Mouse (Mus musculus) lung, adult 2 months (tissue): ENCODE measurements around the gene Zbtb33.

Experiments used
- CTCF ChIP-seq: fragments of 200-500 bp; IDR thresholded peaks from 2 replicates; pipeline ENCODE4 v1.5.1; 2011; ENCODE audit warnings: mild to moderate bottlenecking, low read length, control low read depth; ENCODE audit not compliant: insufficient read depth
- POLR2A ChIP-seq: fragments of 200-500 bp; IDR thresholded peaks from 2 replicates; pipeline ENCODE4 v1.6.1; 2011; ENCODE audit warnings: low read depth, mild to moderate bottlenecking, control low read depth, low read length, borderline replicate concordance; ENCODE audit errors: extremely low read depth

DNA sequence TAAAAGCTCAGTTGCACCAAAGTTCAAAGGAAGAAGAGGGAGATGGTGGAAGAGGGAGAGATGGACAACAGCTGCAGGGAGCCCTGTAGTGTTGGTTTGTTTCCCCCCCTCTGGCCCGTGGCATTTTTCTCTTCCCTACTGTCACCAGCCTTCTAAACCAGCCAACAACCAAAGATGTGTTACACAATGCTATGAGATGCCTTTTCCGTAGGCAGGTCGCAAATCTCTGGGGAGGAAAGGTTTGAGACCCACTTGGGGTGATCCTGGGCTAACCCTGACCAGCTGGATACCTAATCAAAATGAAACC is 818 bp downstream of the Zbtb33 start:
- TF ChIP-seq CTCF, result no peak
- no peak for TF ChIP-seq POLR2A
